Mouse (Mus musculus) heart, embryonic 12.5 days (tissue): ENCODE measurements around the gene Atp6v0a1. TPM values are rescaled to one million over a fixed set of nuclear protein-coding genes. Genes with fewer than 3 reads are reported as not detected.

ENCODE experiments used
- ATAC-seq: fragments of 200-750 bp; cut with Nextera tagmentation; 2 replicates; pipeline ENCODE4 v1.8.0; 2017; ENCODE audit warnings: moderate TSS enrichment, moderate library complexity; ENCODE audit not compliant: insufficient number of reproducible peaks, low FRiP score
- H3K27ac ChIP-seq: fragments of 300-500 bp; sonication (generic); 2 replicates; pipeline ENCODE4 v1.5.1; 2016; ENCODE audit warnings: mild to moderate bottlenecking, moderate library complexity; ENCODE audit not compliant: poor library complexity, severe bottlenecking
- H3K27me3 ChIP-seq: fragments of 300-500 bp; sonication (generic); replicated peaks from 2 replicates; pipeline ENCODE4 v1.6.1; 2016; ENCODE audit warnings: mild to moderate bottlenecking, moderate library complexity
- H3K36me3 ChIP-seq: fragments of 300-500 bp; sonication (generic); 2 replicates; pipeline ENCODE4 v1.6.1; 2016; ENCODE audit warnings: mild to moderate bottlenecking, moderate library complexity
- H3K4me1 ChIP-seq: fragments of 300-500 bp; sonication (generic); replicated peaks from 2 replicates; pipeline ENCODE4 v1.6.1; 2016; ENCODE audit warnings: mild to moderate bottlenecking
- H3K4me2 ChIP-seq: fragments of 300-500 bp; sonication (generic); 2 replicates; pipeline ENCODE4 v1.6.1; 2016; ENCODE audit warnings: mild to moderate bottlenecking, moderate library complexity
- H3K4me3 ChIP-seq: fragments of 300-500 bp; sonication (generic); 2 replicates; pipeline ENCODE4 v1.5.1; 2016; ENCODE audit warnings: mild to moderate bottlenecking
- H3K9ac ChIP-seq: fragments of 300-500 bp; sonication (generic); 2 replicates; pipeline ENCODE4 v1.6.1; 2016; ENCODE audit warnings: mild to moderate bottlenecking, moderate library complexity
- H3K9me3 ChIP-seq: fragments of 300-500 bp; sonication (generic); replicated peaks from 2 replicates; pipeline ENCODE4 v1.6.1; 2016; ENCODE audit warnings: mild to moderate bottlenecking, moderate library complexity
- WGBS: fragments of 180-500 bp; shearing (Covaris S2); methylation state at CpG from one replicate; pipeline ENCODE4 v1.1.7; 2016; 5-methylcytosine and 5-hydroxymethylcytosine counted together
- polyA plus RNA-seq: library from polyadenylated mRNA; unstranded; fragments of >200 nt; fragmentation: Nextera tagmentation; extraction: Ambion mirVana; gene quantifications from 2 replicates; pipeline ENCODE4 v1.2.1, GENCODE M21; 2016

The Atp6v0a1 gene
- polyA plus RNA-seq, 1 experiment from 2014 or later, result 70.0 TPM

DNA sequence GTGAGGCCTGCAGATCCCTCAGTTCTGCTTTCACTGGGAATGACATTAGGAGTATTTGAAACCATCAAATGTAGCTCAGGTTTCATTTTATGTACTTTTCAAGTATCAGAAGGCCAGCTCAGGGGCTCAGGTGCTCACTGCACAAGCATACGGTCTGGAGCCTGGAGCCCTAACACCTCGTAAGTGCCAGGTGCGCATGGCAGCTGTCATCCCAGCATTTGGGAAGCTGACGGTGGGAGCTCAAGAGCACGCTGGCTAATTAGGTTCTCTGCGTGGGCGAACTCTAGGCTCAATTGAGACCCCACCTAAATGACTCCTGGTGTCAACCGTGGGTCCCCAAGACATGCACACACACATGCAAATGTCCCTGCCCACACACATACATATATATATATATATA, 20.1 kb downstream of the Atp6v0a1 start:
- H3K4me1 ChIP-seq, result peaks cover 36% of the 10 kb centered on the region
- H3K4me3 ChIP-seq, result no peak overlapping the region
- H3K9ac ChIP-seq, result peak overlapping the region; percentile 50
- H3K4me2 ChIP-seq, result no peak overlapping the region
- H3K27me3 ChIP-seq, result no peaks in the 10 kb centered on the region
- no peak for ATAC-seq
- H3K9me3 ChIP-seq, result no peaks in the 10 kb centered on the region
- H3K36me3 ChIP-seq, result peaks cover 83% of the 10 kb centered on the region
- peak overlapping the region; percentile 83 for H3K27ac ChIP-seq
- WGBS, result 90% methylated on average over 8 of the region's 8 CpGs

DNA sequence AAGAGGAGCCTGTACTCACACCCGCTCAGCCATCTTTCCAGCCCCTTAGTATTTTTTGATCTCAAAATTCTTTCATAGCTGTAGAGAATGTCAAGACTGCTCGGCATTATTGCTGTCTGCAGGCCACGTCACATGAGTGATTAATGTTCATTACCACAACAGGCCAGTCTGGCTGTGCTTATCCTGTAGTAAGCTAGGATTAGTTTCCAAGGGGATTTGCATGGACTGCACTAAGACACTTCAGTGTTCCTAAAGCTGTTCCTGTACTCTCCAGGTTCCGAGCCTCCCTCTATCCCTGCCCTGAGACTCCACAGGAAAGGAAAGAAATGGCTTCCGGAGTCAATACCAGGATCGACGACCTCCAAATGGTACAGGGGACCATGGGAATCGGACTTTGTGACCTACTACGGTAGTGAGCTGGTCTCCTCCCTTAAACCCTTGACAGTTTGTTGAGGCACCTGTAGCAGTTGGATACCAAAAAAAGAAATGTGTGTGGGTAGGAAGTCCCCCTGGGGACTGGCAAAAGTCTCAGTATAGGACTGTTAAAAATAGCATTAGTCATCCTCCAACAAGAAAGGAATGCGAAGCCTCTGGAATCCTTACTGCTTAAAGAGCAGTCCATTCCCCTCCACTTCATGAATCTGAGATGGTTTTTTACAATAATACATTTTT, 21.0 kb downstream of the Atp6v0a1 start:
- peaks cover 36% of the 10 kb centered on the region for H3K4me1 ChIP-seq
- H3K27me3 ChIP-seq, result no peaks in the 10 kb centered on the region
- WGBS, result 52% methylated on average over 10 of the region's 10 CpGs
- H3K36me3 ChIP-seq, result peaks cover 85% of the 10 kb centered on the region
- ATAC-seq, result 0 out of 2 replicates have a peak, but pooled peaks have one; percentile 57
- H3K4me3 ChIP-seq, result no peak overlapping the region
- H3K27ac ChIP-seq, result peak overlapping the region; percentile 97
- H3K9ac ChIP-seq, result no peak overlapping the region
- 0 out of 2 replicates have a peak overlapping the region, but pooled peaks have one; percentile 22 for H3K4me2 ChIP-seq
- no peaks in the 10 kb centered on the region for H3K9me3 ChIP-seq

DNA sequence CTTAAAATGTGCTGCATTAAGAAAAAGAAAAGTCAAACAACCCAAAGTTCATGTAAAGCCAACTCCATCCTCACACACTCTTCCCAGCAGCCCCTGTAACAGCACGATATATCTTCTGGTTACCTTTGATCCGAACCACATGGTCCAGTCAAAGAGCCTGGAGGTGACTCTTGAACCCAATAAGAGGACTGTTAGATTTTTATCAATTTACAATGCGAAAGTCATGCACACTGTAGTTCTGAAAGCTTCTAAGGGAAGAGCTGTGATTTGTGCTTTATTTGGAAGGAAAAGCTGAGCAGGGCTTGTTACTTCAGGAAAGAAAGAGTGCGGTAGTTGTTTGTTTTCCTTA, 21.5 kb downstream of the Atp6v0a1 start:
- H3K4me3 ChIP-seq, result no peak overlapping the region
- H3K4me1 ChIP-seq, result peaks cover 36% of the 10 kb centered on the region
- no peaks in the 10 kb centered on the region for H3K9me3 ChIP-seq
- H3K4me2 ChIP-seq, result no peak overlapping the region
- H3K36me3 ChIP-seq, result peaks cover 83% of the 10 kb centered on the region
- ATAC-seq, result no peak
- H3K27ac ChIP-seq, result peak overlapping the region; percentile 95
- no peak overlapping the region for H3K9ac ChIP-seq
- 79% methylated on average over 4 of the region's 4 CpGs for WGBS
- H3K27me3 ChIP-seq, result no peaks in the 10 kb centered on the region

DNA sequence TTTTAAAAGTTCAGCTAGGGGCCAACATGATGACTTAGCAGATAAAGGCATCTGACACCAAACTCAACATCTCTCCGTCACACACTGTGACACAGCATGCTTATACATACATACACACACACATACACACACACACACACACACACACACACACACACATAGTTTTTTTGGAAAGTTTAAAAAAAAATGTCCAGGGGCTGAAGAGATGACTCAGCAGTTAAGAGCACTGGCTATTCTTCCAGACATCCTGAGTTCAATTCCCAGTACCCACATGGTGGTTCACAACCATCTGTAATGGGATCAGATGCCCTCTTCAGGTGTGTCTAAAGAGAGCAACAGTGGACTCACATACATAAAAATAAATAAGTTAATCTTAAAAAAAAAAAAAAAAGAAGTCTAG, 22.2 kb downstream of the Atp6v0a1 start:
- Histone ChIP-seq H3K27me3 (no peaks in the 10 kb centered on the region), H3K4me1 (peaks cover 36% of the 10 kb centered on the region), H3K9me3 (no peaks in the 10 kb centered on the region), H3K36me3 (peaks cover 83% of the 10 kb centered on the region), H3K27ac (peak overlapping the region; percentile 95), H3K9ac (no peak overlapping the region), H3K4me3 (no peak overlapping the region), H3K4me2 (no peak overlapping the region)
- ATAC-seq, result no peak
- WGBS, result 82% methylated on average over 1 of the region's 1 CpGs

DNA sequence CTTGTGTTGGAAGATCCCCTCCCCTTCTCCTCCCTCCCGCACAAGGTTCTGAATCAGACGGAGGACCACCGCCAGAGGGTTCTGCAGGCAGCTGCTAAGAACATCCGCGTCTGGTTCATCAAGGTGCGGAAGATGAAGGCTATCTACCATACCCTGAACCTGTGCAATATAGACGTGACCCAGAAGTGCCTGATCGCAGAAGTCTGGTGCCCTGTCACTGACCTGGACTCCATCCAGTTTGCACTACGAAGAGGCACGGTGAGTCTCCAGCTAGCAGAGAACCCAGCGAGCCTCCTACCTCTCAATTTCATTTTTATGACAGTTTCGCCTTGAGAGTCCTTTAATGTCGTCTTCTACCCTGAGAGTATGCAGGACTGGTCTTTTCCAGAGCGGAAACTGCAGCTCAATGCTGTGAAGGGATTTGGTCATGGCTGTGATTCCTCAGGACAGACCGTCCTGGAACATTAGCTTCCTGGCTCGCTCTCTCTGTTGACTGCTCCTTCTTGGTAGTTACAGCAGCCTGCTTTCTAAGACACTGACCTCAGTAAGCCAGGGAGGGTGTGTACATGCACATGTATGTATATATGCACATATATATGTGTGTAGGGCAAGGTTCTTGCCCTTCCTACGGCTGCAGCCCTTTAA, 24.7 kb downstream of the Atp6v0a1 start:
- peaks cover 86% of the 10 kb centered on the region for H3K36me3 ChIP-seq
- ATAC-seq, result no peak
- H3K27ac ChIP-seq, result no peak overlapping the region

DNA sequence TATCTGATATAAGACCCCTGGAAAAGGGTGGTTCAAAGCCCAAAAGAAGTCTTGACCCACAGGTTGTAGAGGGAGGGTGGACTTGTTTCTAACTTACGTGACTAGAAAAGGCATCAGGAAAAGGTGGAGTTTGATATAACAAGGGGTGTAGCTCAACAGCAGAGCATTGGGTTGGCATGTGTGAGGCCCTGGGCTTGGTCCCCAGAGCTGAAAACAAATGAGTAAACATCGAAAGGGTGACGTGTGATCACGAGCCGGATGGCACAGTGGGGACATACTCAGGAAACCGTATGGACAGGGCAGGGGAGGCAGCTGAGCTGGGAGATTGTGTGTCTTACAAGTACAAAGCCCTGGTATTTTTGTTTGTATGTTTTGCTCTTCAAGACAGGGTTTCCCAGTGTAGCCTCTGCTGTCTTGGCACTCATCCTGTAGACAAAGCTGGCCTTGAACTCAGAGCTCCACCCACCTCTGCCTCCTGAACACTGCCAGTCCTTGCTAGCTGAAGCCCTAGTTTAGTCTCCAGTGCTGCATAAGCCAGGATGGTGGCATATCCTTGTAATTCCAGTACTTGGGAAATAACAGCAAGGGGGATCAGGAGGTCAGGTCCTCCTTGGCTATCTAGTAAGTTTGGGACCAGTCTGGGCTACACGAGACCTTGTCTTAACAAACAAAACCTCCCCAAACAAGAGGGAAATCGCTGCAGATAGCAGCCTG, 25.5 kb downstream of the Atp6v0a1 start:
- Histone ChIP-seq H3K4me1 (peaks cover 13% of the 10 kb centered on the region), H3K9ac (no peak overlapping the region), H3K4me2 (no peak overlapping the region), H3K9me3 (no peaks in the 10 kb centered on the region), H3K27ac (no peak overlapping the region), H3K4me3 (no peak overlapping the region), H3K36me3 (peaks cover 89% of the 10 kb centered on the region), H3K27me3 (no peaks in the 10 kb centered on the region)
- ATAC-seq, result no peak
- 88% methylated on average over 8 of the region's 8 CpGs for WGBS

More for the DNA sequence above, 24.7 kb downstream of the Atp6v0a1 start:
- Histone ChIP-seq H3K4me3 (no peak overlapping the region), H3K9ac (no peak overlapping the region), H3K27me3 (no peaks in the 10 kb centered on the region), H3K9me3 (no peaks in the 10 kb centered on the region), H3K4me2 (no peak overlapping the region), H3K4me1 (peaks cover 18% of the 10 kb centered on the region)
- WGBS, result 92% methylated on average over 17 of the region's 17 CpGs

DNA sequence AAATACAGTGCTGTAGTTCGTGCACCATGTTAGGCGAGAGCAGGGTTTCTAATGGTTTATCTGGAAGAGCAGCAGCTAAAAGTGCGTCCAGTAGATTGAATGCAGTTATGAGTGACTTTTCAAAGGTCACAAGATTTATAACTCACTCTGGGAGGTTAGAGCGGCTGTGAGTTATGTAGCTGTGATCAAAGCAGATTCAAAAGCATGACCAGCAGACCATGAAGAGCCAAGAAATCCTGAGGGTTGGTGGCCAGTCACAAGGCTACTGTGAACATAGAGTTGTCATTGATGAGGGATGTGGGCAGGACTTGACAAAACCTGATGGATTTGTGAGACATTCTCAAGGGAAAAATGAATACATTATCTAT, 26.1 kb downstream of the Atp6v0a1 start:
- Histone ChIP-seq H3K36me3 (peaks cover 89% of the 10 kb centered on the region), H3K9ac (no peak overlapping the region), H3K4me2 (no peak overlapping the region), H3K27me3 (no peaks in the 10 kb centered on the region), H3K4me1 (peaks cover 8% of the 10 kb centered on the region), H3K27ac (no peak overlapping the region), H3K9me3 (no peaks in the 10 kb centered on the region), H3K4me3 (no peak overlapping the region)
- WGBS, result 90% methylated on average over 4 of the region's 4 CpGs
- ATAC-seq, result no peak

DNA sequence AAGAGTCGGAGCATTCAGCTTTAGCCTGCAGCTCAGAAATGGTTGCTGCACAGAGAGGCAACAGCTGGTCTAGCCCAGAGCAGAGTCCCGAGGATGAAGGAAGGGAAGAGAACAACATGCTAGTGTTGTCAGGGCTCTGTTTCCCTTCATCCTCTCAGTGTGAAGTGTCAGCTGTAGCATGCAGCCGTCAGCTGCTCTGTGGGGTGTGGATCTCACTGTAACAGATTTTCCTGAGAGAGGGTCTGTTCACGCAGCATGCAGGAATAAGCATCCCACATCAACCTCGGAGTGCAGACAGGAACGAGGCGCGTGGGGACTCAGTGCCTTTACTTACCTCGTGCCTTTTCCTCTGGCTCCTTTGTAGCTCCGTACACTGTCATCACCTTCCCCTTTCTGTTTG, 28.5 kb downstream of the Atp6v0a1 start:
- no peak overlapping the region for H3K27ac ChIP-seq
- no peaks in the 10 kb centered on the region for H3K4me1 ChIP-seq
- peaks cover 91% of the 10 kb centered on the region for H3K36me3 ChIP-seq
- no peak overlapping the region for H3K9ac ChIP-seq
- H3K27me3 ChIP-seq, result no peaks in the 10 kb centered on the region
- WGBS, result 73% methylated on average over 10 of the region's 10 CpGs
- no peak overlapping the region for H3K4me3 ChIP-seq
- no peak for ATAC-seq
- no peak overlapping the region for H3K4me2 ChIP-seq
- H3K9me3 ChIP-seq, result no peaks in the 10 kb centered on the region

DNA sequence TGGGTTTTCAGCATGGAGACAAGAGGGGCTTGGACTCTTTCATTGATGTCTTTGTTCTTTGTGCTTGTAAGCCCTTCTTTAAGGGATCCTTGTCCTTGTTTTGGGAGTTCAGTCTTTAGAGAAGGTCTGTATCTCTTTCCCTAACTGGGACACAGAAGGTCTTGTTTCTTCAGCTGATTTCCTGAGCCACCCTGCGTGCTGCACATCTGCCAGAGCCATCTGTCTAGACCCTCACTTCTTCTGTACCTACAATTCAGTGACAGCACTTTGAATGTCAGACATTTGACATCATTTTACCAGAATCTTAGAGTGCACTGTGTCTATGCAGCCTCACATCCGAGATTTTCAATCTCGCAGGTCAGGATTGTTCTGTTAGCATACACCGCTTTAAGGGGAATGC, 36.6 kb downstream of the Atp6v0a1 start:
- Histone ChIP-seq H3K9me3 (no peaks in the 10 kb centered on the region), H3K4me3 (no peak overlapping the region), H3K9ac (no peak overlapping the region), H3K27me3 (no peaks in the 10 kb centered on the region), H3K27ac (no peak overlapping the region), H3K36me3 (peaks cover 99% of the 10 kb centered on the region), H3K4me1 (peaks cover 14% of the 10 kb centered on the region), H3K4me2 (no peak overlapping the region)
- no peak for ATAC-seq
- 91% methylated on average over 4 of the region's 4 CpGs for WGBS

DNA sequence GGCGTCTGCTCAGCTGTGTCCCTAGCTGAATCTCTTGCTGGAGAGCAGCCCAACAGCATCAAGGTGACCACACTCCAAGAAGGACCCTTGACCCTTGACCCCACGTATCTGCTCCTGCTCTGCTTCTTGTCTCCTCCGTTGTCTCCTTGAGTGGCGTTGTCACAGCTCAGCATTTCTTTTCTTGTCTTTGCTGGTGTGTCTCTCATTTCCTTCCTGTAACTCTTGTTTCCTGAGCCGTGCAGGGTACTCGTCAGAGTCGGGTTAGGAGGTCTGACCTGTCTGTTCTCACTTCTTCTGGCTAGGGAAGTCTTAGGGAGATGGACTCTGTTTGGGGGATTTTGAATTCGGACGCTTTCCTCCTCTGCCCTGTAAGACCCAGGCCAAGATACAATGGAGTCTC, 37.2 kb downstream of the Atp6v0a1 start:
- Histone ChIP-seq H3K27ac (peak overlapping the region; percentile 39; the same call in 1 of the 2 replicates), H3K4me1 (peaks cover 14% of the 10 kb centered on the region), H3K4me2 (no peak overlapping the region), H3K9me3 (no peaks in the 10 kb centered on the region), H3K9ac (peak overlapping the region; percentile 35; the same call in 1 of the 2 replicates), H3K36me3 (peaks cover 97% of the 10 kb centered on the region), H3K4me3 (no peak overlapping the region), H3K27me3 (no peaks in the 10 kb centered on the region)
- 31% methylated on average over 9 of the region's 9 CpGs for WGBS
- ATAC-seq, result no peak

DNA sequence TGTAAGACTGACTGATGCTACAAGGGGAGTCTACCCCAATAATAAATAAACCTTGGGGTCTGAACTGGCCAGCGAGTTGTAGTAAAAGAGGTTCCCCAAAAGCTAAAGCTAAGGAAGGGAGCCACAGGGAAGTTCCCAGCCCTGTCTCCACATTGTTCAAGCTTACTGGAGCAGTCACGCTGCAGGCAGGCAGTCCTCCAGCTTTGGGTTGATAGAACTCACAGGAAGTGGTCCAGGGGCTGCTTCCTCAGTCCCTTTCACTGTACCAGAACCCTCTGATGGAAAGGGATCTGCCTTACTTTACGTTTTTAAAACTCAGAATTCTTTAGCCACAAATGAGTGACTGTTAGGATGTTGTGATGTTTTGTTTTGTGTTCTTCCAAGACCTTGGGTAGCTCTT, 38.2 kb downstream of the Atp6v0a1 start:
- H3K4me1 ChIP-seq, result peaks cover 14% of the 10 kb centered on the region
- H3K4me3 ChIP-seq, result no peak overlapping the region
- H3K9ac ChIP-seq, result no peak overlapping the region
- no peak for ATAC-seq
- peaks cover 98% of the 10 kb centered on the region for H3K36me3 ChIP-seq
- 76% methylated on average over 3 of the region's 3 CpGs for WGBS
- H3K9me3 ChIP-seq, result no peaks in the 10 kb centered on the region
- H3K27ac ChIP-seq, result no peak overlapping the region
- no peaks in the 10 kb centered on the region for H3K27me3 ChIP-seq
- no peak overlapping the region for H3K4me2 ChIP-seq
